Mouse (Mus musculus): Measurements from ENCODE around the gene Ak2.

- TF ChIP-seq GATA1 (IDR thresholded peaks at IDR 0.05; ENCODE audit: borderline replicate concordance, low read length), result no peak
- no peak for TF ChIP-seq FLI1 (IDR thresholded peaks at IDR 0.05; ENCODE audit: low read length)
These were observed 28.0 kb downstream of the Ak2 start for GRCm38 (mm10) chr4:129019788-129020187.
